Mouse (Mus musculus) heart, adult 2 months (tissue): ENCODE data around the gene Pkn1. TPM values are rescaled to one million over a fixed set of nuclear protein-coding genes. Genes with fewer than 3 reads are reported as not detected.

Experiments
- DNase-seq, 2 experiments: peaks; one replicate each; pipeline ENCODE4 v3.0.0; 2021
- H3K27ac ChIP-seq: fragments of 200-600 bp; 2 replicates; pipeline ENCODE4 v1.8.1; 2022
- H3K27me3 ChIP-seq: fragments of 200-500 bp; 2 replicates; pipeline ENCODE4 v1.6.1; 2012; ENCODE audit warnings: mild to moderate bottlenecking, low read length, inconsistent platforms, mixed read lengths; ENCODE audit not compliant: control insufficient read depth, insufficient read depth
- H3K36me3 ChIP-seq: fragments of 200-500 bp; 2 replicates; pipeline ENCODE4 v1.6.1; 2012; ENCODE audit warnings: low read length, inconsistent platforms; ENCODE audit not compliant: control insufficient read depth, insufficient read depth
- H3K4me1 ChIP-seq: fragments of 200-500 bp; 2 replicates; pipeline ENCODE4 v1.6.1; 2011; ENCODE audit warnings: low read length; ENCODE audit not compliant: control insufficient read depth, insufficient read depth
- H3K4me3 ChIP-seq: fragments of 200-600 bp; 2 replicates; pipeline ENCODE4 v1.8.1; 2022
- H3K79me2 ChIP-seq: fragments of 200-500 bp; replicated peaks from 2 replicates; pipeline ENCODE4 v1.6.1; 2012; ENCODE audit warnings: mild to moderate bottlenecking, inconsistent platforms, low read length, moderate library complexity, mixed read lengths; ENCODE audit not compliant: control insufficient read depth, insufficient read depth
- H3K9ac ChIP-seq: fragments of 200-500 bp; 2 replicates; pipeline ENCODE4 v1.6.1; 2012; ENCODE audit warnings: low read depth, mild to moderate bottlenecking, control low read depth, inconsistent platforms, low read length, mixed read lengths
- CTCF ChIP-seq: fragments of 200-600 bp; IDR thresholded peaks from 2 replicates; pipeline ENCODE4 v1.8.1; 2022; ENCODE audit warnings: antibody characterized with exemption, mild to moderate bottlenecking, moderate library complexity
- EP300 ChIP-seq: fragments of 200-500 bp; IDR thresholded peaks from 2 replicates; pipeline ENCODE4 v1.6.1; 2011; ENCODE audit warnings: low read depth, low read length, control low read depth; ENCODE audit not compliant: insufficient read depth
- POLR2A ChIP-seq: fragments of 200-500 bp; IDR thresholded peaks from 2 replicates; pipeline ENCODE4 v1.6.1; 2011; ENCODE audit warnings: mild to moderate bottlenecking, low read depth, low read length, control low read depth; ENCODE audit not compliant: insufficient read depth
- WGBS: fragments of 180-500 bp; shearing (Covaris S2); methylation state at CpG from one replicate; pipeline ENCODE4 v1.1.7; 2018; 5-methylcytosine and 5-hydroxymethylcytosine counted together
- intact Hi-C: fragments of 180-260 bp; cut with DNase I; formaldehyde crosslinking; loops from one replicate; pipeline ENCODE4 v1.15.1; 2025
- polyA plus RNA-seq: library from polyadenylated mRNA; depleted of rRNA; stranded (reverse); fragments of >200 nt; gene quantifications from 2 replicates; pipeline ENCODE4 v1.2.3, GENCODE M21; 2012
- total RNA-seq, 2 experiments: library from RNA; stranded (reverse); gene quantifications; 2 replicates each; pipeline ENCODE4 v1.2.3; 2021

The Pkn1 gene
- total and polyA plus RNA-seq, 3 experiments = 51.1 to 59.5 (median 55.6) TPM

- WGBS = 70% methylated on average over 8 of the region's 8 CpGs
- intact Hi-C loops = no loop called here
Measured at GRCm38 (mm10) chr8:83707554-83707953, 8.6 kb upstream of the Pkn1 start.

GRCm38 (mm10) chr8:83706411-83706810 lies 7.4 kb upstream of the Pkn1 start:
- no peak overlapping the region for H3K4me3 ChIP-seq
- no peak overlapping the region for H3K9ac ChIP-seq
- 71% methylated on average over 5 of the region's 5 CpGs for WGBS
- no peaks in the 10 kb centered on the region for H3K79me2 ChIP-seq
- no peaks in the 10 kb centered on the region for H3K4me1 ChIP-seq
- no peak overlapping the region for H3K27ac ChIP-seq
- DNase-seq = no peak
- intact Hi-C loops = no loop called here
- TF ChIP-seq POLR2A (no peak), CTCF (no peak), EP300 (no peak)
- H3K27me3 ChIP-seq = no peaks in the 10 kb centered on the region
- no peaks in the 10 kb centered on the region for H3K36me3 ChIP-seq

More at GRCm38 (mm10) chr8:83707554-83707953, 8.6 kb upstream of the Pkn1 start:
- Histone ChIP-seq H3K4me3 (no peak overlapping the region), H3K4me1 (no peaks in the 10 kb centered on the region), H3K36me3 (no peaks in the 10 kb centered on the region), H3K27ac (no peak overlapping the region), H3K79me2 (no peaks in the 10 kb centered on the region), H3K27me3 (no peaks in the 10 kb centered on the region), H3K9ac (no peak overlapping the region)
- DNase-seq = no peak
- no peak for TF ChIP-seq EP300
- no peak for TF ChIP-seq CTCF

- H3K9ac ChIP-seq = no peak overlapping the region
- WGBS = 84% methylated on average over 4 of the region's 4 CpGs
- no peak for TF ChIP-seq EP300
- TF ChIP-seq POLR2A = no peak
- TF ChIP-seq CTCF = no peak
- H3K79me2 ChIP-seq = no peaks in the 10 kb centered on the region
- intact Hi-C loops = no loop called here
- no peaks in the 10 kb centered on the region for H3K27me3 ChIP-seq
- no peak overlapping the region for H3K27ac ChIP-seq
- no peaks in the 10 kb centered on the region for H3K36me3 ChIP-seq
- H3K4me3 ChIP-seq = no peak overlapping the region
- no peak for DNase-seq
- no peaks in the 10 kb centered on the region for H3K4me1 ChIP-seq
Measured at GRCm38 (mm10) chr8:83703426-83703825, 4.4 kb upstream of the Pkn1 start.

GRCm38 (mm10) chr8:83700423-83701085 lies 1.6 kb upstream of the Pkn1 start:
- intact Hi-C loops = loop anchor here (2.0 kb wide), 1 partner anchor 36 kb away; no protein-coding TSS in a partner anchor
- no peak overlapping the region for H3K4me3 ChIP-seq
- TF ChIP-seq CTCF = no peak
- no peaks in the 10 kb centered on the region for H3K27me3 ChIP-seq
- peaks cover 10% of the 10 kb centered on the region for H3K4me1 ChIP-seq
- no peak overlapping the region; the same call in 1 of the 2 replicates for H3K27ac ChIP-seq
- DNase-seq = no peak
- no peaks in the 10 kb centered on the region for H3K36me3 ChIP-seq
- H3K79me2 ChIP-seq = peaks cover 2% of the 10 kb centered on the region; the same call in 1 of the 2 replicates
- H3K9ac ChIP-seq = no peak overlapping the region
- WGBS = 40% methylated on average over 9 of the region's 9 CpGs

- H3K9ac ChIP-seq = peak overlapping the region; percentile 87
- no peaks in the 10 kb centered on the region for H3K27me3 ChIP-seq
- no peak for TF ChIP-seq CTCF
- TF ChIP-seq POLR2A = no peak
- no peak for TF ChIP-seq EP300
- H3K4me1 ChIP-seq = peaks cover 16% of the 10 kb centered on the region
- no peaks in the 10 kb centered on the region for H3K36me3 ChIP-seq
- WGBS = 29% methylated on average over 9 of the region's 9 CpGs
- intact Hi-C loops = loop anchor here (1.0 to 5.0 kb wide), 2 partner anchors 15 to 37 kb away; no protein-coding TSS in a partner anchor
- DNase-seq = no peak
- H3K27ac ChIP-seq = peak overlapping the region; percentile 98
- H3K4me3 ChIP-seq = peak overlapping the region; percentile 100
- H3K79me2 ChIP-seq = peaks cover 2% of the 10 kb centered on the region; the same call in 1 of the 2 replicates
Measured at GRCm38 (mm10) chr8:83699566-83699965, 587 bp upstream of the Pkn1 start.

GRCm38 (mm10) chr8:83698291-83698660 lies 703 bp downstream of the Pkn1 start:
- WGBS = 2% methylated on average over 15 of the region's 15 CpGs
- peak in 1 of 2 experiments; percentile 69 for DNase-seq
- peaks cover 2% of the 10 kb centered on the region; the same call in 1 of the 2 replicates for H3K79me2 ChIP-seq
- no peak for TF ChIP-seq EP300
- TF ChIP-seq CTCF = no peak
- TF ChIP-seq POLR2A = no peak
- H3K4me1 ChIP-seq = peaks cover 24% of the 10 kb centered on the region
- no peaks in the 10 kb centered on the region for H3K27me3 ChIP-seq
- H3K4me3 ChIP-seq = peak overlapping the region; percentile 100
- intact Hi-C loops = loop anchor here (5.0 kb wide), 1 partner anchor 36 kb away; no protein-coding TSS in a partner anchor
- H3K27ac ChIP-seq = peak overlapping the region; percentile 98
- peak overlapping the region; percentile 94 for H3K9ac ChIP-seq
- H3K36me3 ChIP-seq = 0 out of 2 replicates have a peak, but pooled peaks cover under 1% of the 10 kb centered on the region
